Mouse (Mus musculus) bone marrow, adult 2 months (tissue): ENCODE data around the gene Ak3.

Source experiments
- CTCF ChIP-seq: fragments of 200-500 bp; IDR thresholded peaks from 2 replicates; pipeline ENCODE4 v1.5.1; 2011; ENCODE audit warnings: low read length, control low read depth; ENCODE audit not compliant: control insufficient read depth, insufficient read depth
- POLR2A ChIP-seq: fragments of 200-500 bp; IDR thresholded peaks from 2 replicates; pipeline ENCODE4 v1.6.1; 2011; ENCODE audit warnings: low read depth, mild to moderate bottlenecking, control low read depth, low read length, borderline replicate concordance; ENCODE audit not compliant: control insufficient read depth

DNA sequence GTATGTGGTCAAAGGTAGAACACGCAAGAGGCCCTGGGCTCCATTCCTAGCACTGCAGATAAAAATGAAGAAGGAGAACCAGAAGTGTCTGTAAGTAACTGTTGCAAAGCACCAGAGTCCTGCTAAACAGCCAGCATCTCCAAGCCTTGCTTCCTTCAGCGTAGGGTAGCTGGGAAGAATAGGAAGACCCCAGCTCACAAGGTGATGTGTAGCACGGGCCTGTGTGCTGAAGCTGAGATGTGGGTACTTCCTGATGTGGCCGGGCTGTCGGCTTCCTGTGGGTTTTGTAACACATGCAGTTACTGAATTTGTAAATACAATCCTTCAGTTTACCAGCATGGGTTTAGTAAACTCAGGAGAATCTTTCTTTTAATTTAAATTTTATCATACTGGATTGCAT is 52.4 kb downstream of the Ak3 start:
- TF ChIP-seq POLR2A (no peak), CTCF (no peak)
